Mouse (Mus musculus) intestine, embryonic 14.5 days (tissue): ENCODE measurements around the gene Mxra7. TPM values are rescaled to one million over a fixed set of nuclear protein-coding genes. Genes with fewer than 3 reads are reported as not detected.

Source experiments
- ATAC-seq: fragments of 200-750 bp; cut with Nextera tagmentation; replicated peaks from 2 replicates; pipeline ENCODE4 v1.8.0; 2017; ENCODE audit warnings: low read depth, moderate number of reproducible peaks, moderate TSS enrichment, moderate library complexity; ENCODE audit not compliant: low FRiP score, low TSS enrichment
- DNase-seq: peaks from one replicate; pipeline ENCODE4 v3.0.0-alpha.2; 2018; ENCODE audit warnings: low spot score
- H3K27ac ChIP-seq: fragments of 300-500 bp; sonication (generic); 2 replicates; pipeline ENCODE4 v1.5.1; 2014; ENCODE audit warnings: low read depth, mild to moderate bottlenecking, control low read depth
- H3K27me3 ChIP-seq: fragments of 300-500 bp; sonication (generic); replicated peaks from 2 replicates; pipeline ENCODE4 v1.6.1; 2014; ENCODE audit warnings: low read length, control low read depth; ENCODE audit not compliant: control insufficient read depth, insufficient read depth
- H3K36me3 ChIP-seq: fragments of 300-500 bp; sonication (generic); 2 replicates; pipeline ENCODE4 v1.6.1; 2014; ENCODE audit warnings: low read length, control low read depth; ENCODE audit not compliant: control insufficient read depth, insufficient read depth
- H3K4me1 ChIP-seq: fragments of 300-500 bp; sonication (generic); replicated peaks from 2 replicates; pipeline ENCODE4 v1.6.1; 2014; ENCODE audit warnings: low read length, control low read depth, mixed read lengths; ENCODE audit not compliant: control insufficient read depth, insufficient read depth
- H3K4me2 ChIP-seq: fragments of 300-500 bp; sonication (generic); 2 replicates; pipeline ENCODE4 v1.6.1; 2014; ENCODE audit warnings: low read length
- H3K4me3 ChIP-seq: fragments of 300-500 bp; sonication (generic); 2 replicates; pipeline ENCODE4 v1.5.1; 2014; ENCODE audit warnings: low read depth, low read length, control low read depth, mixed read lengths
- H3K9ac ChIP-seq: fragments of 300-500 bp; sonication (generic); 2 replicates; pipeline ENCODE4 v1.6.1; 2014; ENCODE audit warnings: mild to moderate bottlenecking, low read length
- H3K9me3 ChIP-seq: fragments of 300-500 bp; sonication (generic); 2 replicates; pipeline ENCODE4 v1.6.1; 2016; ENCODE audit warnings: low read length, control low read depth; ENCODE audit not compliant: control insufficient read depth
- WGBS: fragments of 180-500 bp; shearing (Covaris S2); extraction: QIAGEN DNeasy Blood & Tissue Kit; methylation state at CpG from one replicate; pipeline ENCODE4 v1.1.7; 2014; 5-methylcytosine and 5-hydroxymethylcytosine counted together
- polyA plus RNA-seq: library from polyadenylated mRNA; unstranded; fragments of >200 nt; fragmentation: Nextera tagmentation; extraction: Ambion mirVana; gene quantifications from 2 replicates; pipeline ENCODE4 v1.2.1, GENCODE M21; 2014

The Mxra7 gene
- polyA plus RNA-seq, 1 experiment from 2014 or later: 22.6 TPM

DNA sequence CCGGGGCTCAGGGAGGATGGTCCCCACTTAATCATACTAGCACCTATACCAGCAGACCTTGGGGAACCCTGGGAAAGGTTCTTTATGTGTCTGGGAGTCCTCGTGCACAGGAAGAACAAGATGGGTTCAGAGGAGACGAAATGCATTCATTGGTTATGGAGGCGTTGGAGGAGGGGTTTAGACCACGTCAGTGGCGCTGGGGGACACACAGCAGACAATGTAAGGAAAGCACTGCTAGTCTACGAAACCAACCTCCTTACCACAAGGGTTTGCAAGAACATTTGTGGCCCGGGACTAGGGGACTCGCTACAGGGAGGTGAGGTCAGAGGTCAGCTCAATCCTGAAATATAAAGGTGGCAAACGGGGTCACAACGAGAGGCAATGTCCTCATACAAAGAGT lies 17.3 kb downstream of the Mxra7 start:
- no peak overlapping the region for H3K4me2 ChIP-seq
- no peaks in the 10 kb centered on the region for H3K9me3 ChIP-seq
- DNase-seq: no peak
- no peak overlapping the region for H3K9ac ChIP-seq
- 77% methylated on average over 11 of the region's 11 CpGs for WGBS
- H3K4me1 ChIP-seq: peaks cover 52% of the 10 kb centered on the region
- ATAC-seq: no peak
- H3K4me3 ChIP-seq: no peak overlapping the region
- H3K36me3 ChIP-seq: 0 out of 2 replicates have a peak, but pooled peaks cover 5% of the 10 kb centered on the region
- H3K27ac ChIP-seq: no peak overlapping the region
- no peaks in the 10 kb centered on the region for H3K27me3 ChIP-seq

DNA sequence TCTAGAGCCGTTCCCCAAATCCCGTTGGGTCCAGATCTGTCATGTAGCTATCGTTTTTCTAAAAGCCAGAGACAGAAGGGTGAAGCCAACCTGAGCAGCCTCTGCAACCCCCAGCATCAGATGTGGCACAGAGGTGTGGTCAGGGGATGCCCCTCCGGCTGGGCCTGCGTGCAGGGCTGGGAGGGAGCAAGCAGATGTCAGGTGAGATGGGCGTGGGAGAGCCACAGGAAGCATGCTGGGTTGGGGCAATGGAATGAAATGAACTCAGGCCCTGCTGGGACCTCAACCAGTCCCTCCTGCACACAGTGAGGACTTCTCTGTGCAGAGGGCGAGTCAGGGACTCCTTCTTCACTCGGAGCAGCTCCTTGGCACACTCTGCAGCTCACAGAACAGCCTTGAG lies 18.3 kb downstream of the Mxra7 start:
- DNase-seq (no peak), ATAC-seq (no peak)
- no peak overlapping the region for H3K4me2 ChIP-seq
- no peaks in the 10 kb centered on the region for H3K9me3 ChIP-seq
- no peak overlapping the region for H3K27ac ChIP-seq
- 0 out of 2 replicates have a peak, but pooled peaks cover 5% of the 10 kb centered on the region for H3K36me3 ChIP-seq
- no peak overlapping the region for H3K9ac ChIP-seq
- 82% methylated on average over 8 of the region's 8 CpGs for WGBS
- H3K4me3 ChIP-seq: no peak overlapping the region
- no peaks in the 10 kb centered on the region for H3K27me3 ChIP-seq
- peaks cover 43% of the 10 kb centered on the region for H3K4me1 ChIP-seq

DNA sequence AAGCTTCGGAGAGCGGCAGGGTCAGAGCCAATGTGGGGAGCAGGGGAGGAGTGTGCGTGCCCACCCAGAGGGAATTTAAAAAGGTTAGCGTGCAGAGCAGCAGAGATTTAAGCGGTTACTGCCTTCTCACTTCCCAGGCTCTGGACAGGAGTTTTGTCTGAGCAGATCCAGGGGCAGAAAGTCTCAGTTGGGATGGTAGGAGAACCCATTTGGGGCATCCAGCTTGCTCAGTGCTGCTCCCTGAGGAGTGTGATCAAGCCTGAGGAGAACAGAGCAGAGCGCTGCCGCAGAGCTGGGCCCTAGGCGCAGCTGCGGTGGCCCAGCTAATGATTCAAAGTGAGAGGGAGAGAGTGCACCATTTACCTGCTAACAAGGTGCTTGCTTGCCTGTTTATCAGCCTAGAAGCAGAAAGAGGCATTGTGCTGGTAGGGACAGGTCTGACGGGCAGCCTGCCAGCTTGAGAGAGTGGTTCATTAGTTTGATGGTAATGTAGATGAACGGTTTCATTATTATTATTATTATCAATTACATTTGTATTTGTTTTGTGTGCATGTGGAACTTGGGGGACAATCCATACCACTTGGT lies 18.9 kb downstream of the Mxra7 start:
- no peak for ATAC-seq
- H3K4me1 ChIP-seq: peaks cover 37% of the 10 kb centered on the region
- H3K27ac ChIP-seq: no peak overlapping the region
- H3K36me3 ChIP-seq: 0 out of 2 replicates have a peak, but pooled peaks cover 5% of the 10 kb centered on the region
- no peak overlapping the region for H3K9ac ChIP-seq
- H3K4me3 ChIP-seq: no peak overlapping the region
- 85% methylated on average over 11 of the region's 11 CpGs for WGBS
- H3K4me2 ChIP-seq: no peak overlapping the region
- H3K27me3 ChIP-seq: no peaks in the 10 kb centered on the region
- no peaks in the 10 kb centered on the region for H3K9me3 ChIP-seq
- no peak for DNase-seq

DNA sequence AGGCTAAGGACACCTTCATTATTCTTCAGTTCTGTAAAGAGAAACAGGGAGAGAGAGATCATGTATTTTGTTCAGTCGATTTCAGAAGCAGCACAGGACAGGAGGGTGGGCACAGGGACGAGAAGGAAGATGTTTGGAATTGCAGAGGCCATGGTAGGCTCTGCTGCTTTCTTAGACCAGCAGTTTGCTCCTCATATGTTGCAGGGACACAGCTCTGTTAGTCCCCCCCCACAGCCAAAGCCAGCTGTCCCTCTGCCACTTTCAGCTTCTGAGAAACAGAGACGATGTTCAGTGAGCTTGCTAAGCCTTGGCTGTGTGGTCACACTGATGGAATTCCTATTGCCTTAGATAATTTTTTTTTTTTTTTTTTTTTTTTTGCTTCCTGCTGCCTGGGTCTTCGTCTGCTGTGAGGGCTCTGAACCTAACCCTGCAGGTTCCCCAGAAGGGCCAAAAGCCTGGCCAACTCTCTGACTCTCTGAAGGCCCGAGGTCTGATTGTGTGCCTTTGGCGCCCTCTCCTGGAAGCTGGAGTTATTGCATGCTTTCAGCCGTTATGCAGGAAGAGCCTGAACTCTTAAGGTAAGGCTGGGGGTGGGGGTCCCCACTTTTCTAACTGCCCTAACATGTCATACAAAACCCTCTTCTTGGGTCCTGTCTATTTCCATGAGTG lies 19.8 kb downstream of the Mxra7 start:
- DNase-seq (peak; percentile 96), ATAC-seq (peak; percentile 54)
- peaks cover 28% of the 10 kb centered on the region for H3K4me1 ChIP-seq
- H3K27ac ChIP-seq: peak overlapping the region; percentile 59
- H3K9ac ChIP-seq: no peak overlapping the region
- H3K27me3 ChIP-seq: no peaks in the 10 kb centered on the region
- no peak overlapping the region for H3K4me3 ChIP-seq
- no peaks in the 10 kb centered on the region for H3K9me3 ChIP-seq
- H3K4me2 ChIP-seq: no peak overlapping the region
- 18% methylated on average over 7 of the region's 7 CpGs for WGBS
- H3K36me3 ChIP-seq: 0 out of 2 replicates have a peak, but pooled peaks cover 5% of the 10 kb centered on the region

DNA sequence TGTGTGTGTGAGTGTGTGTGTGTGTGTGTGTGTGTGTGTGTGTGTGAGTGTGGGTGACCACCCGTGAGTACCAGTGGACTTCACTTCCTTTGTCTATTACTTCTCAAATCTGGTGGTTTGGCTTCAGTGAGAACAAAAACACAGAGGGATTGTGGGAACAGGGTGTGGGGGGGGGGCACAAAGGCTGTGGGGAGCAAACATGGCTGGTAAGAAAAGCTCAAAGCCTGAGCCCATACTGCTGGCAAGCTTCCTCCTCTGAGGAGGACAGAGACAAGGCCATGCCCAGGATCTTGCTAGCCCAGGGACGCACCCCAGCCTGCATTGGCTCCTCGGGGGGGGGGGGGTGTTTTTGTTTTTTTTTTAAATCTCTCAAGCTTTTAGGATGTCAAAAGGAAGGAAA lies 20.3 kb downstream of the Mxra7 start:
- H3K27ac ChIP-seq: peak overlapping the region; percentile 59
- no peak for ATAC-seq
- 85% methylated on average over 3 of the region's 3 CpGs for WGBS

DNA sequence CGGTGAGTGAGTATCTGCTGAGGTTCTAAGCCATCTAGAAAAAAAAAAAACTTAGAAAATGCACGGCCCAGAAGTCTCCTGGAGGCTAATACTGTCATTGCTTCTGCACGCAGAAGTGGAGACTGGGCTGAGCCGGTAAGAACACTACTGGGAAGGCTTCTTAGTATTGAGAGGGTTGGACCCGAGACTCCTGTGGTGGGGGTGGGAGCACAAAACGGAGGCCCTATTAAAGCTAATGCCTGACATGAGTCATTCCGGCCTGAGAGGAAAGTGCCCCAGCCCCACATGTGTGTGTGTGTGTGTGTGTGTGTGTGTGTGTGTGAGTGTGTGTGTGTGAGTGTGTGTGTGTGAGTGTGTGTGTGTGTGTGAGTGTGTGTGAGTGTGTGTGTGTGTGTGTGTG lies 20.7 kb downstream of the Mxra7 start:
- no peak overlapping the region for H3K4me2 ChIP-seq
- H3K36me3 ChIP-seq: 0 out of 2 replicates have a peak, but pooled peaks cover 5% of the 10 kb centered on the region
- H3K27ac ChIP-seq: no peak overlapping the region; the same call in 1 of the 2 replicates
- ATAC-seq (no peak), DNase-seq (no peak)
- no peaks in the 10 kb centered on the region for H3K27me3 ChIP-seq
- 60% methylated on average over 7 of the region's 7 CpGs for WGBS
- H3K4me1 ChIP-seq: peaks cover 19% of the 10 kb centered on the region
- H3K9ac ChIP-seq: no peak overlapping the region
- H3K9me3 ChIP-seq: no peaks in the 10 kb centered on the region
- no peak overlapping the region for H3K4me3 ChIP-seq

More for the DNA sequence above, 20.3 kb downstream of the Mxra7 start:
- no peak overlapping the region for H3K9ac ChIP-seq
- peaks cover 23% of the 10 kb centered on the region for H3K4me1 ChIP-seq
- no peak overlapping the region for H3K4me3 ChIP-seq
- no peaks in the 10 kb centered on the region for H3K9me3 ChIP-seq
- no peaks in the 10 kb centered on the region for H3K27me3 ChIP-seq
- 0 out of 2 replicates have a peak, but pooled peaks cover 5% of the 10 kb centered on the region for H3K36me3 ChIP-seq
- H3K4me2 ChIP-seq: no peak overlapping the region
- no peak for DNase-seq

DNA sequence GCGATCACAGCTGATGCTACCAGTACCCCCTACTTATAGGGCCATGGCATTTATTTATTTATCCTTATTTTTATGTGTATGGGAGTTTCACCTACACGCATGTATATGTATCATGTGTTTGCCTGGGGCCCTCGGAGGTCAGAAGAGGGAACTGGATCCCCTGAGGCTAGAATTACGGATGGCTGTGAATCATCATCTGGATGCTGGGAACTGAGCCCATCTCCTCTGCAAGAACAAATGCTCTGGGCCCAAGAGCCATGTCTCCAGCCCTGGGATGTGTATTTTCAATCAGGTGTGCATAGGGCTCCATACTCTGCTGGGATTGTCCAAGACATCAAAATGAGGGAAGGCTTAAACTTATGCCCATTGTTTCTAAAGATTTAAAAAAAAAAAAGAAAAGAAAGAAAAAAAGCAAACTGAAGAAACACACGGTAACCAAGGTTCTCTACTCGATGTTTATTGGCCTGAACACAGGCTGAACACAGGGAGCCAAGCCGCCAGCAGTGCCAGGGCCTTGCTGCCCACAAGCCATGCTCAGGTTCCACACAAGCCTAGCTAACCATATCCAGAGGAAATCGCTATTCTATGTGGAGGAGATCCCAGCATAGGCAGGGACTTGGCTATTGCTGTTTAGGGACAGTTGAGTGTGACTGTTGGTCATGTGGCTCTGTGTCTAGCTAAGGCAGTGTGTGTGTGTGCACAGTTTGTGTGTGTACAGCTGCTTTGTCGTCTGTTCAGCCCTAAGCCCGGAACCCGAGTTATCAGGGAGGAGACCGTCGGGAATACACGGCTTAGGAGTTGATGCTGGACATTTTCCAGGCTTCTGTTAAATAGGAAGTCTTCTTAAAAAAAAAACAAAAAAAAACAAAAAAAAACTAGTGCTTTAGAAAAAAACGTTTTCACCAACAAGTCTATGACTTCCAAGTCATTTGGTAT lies 21.4 kb downstream of the Mxra7 start:
- DNase-seq: no peak
- Histone ChIP-seq H3K9me3 (no peaks in the 10 kb centered on the region), H3K4me2 (no peak overlapping the region), H3K27me3 (no peaks in the 10 kb centered on the region), H3K4me3 (no peak overlapping the region), H3K36me3 (0 out of 2 replicates have a peak, but pooled peaks cover 5% of the 10 kb centered on the region), H3K4me1 (peaks cover 13% of the 10 kb centered on the region), H3K27ac (no peak overlapping the region; the same call in 1 of the 2 replicates), H3K9ac (no peak overlapping the region)
- no peak for ATAC-seq
- 75% methylated on average over 15 of the region's 15 CpGs for WGBS

DNA sequence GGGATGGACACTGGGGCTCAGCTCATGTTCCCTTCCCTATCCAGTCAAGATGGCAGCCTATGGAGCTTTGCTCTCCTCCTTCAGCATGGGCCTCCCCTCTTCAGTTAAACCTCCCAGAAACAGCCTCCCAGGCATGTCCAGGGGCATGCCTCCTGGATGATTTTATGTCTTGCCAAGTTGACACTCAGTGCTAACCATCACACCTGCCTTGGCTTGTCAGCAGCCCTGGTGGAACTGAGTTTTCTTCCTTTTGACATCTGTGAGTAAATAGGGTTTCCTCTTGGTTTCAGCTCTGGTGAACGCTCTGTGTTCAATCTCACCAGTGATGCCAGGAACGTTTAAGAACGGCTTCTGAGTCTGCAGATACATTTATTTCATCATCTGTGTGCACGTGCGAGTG lies 25.1 kb downstream of the Mxra7 start:
- WGBS: 76% methylated on average over 5 of the region's 5 CpGs
- Histone ChIP-seq H3K4me3 (no peak overlapping the region), H3K4me2 (no peak overlapping the region)

More for the DNA sequence above, 25.1 kb downstream of the Mxra7 start:
- peaks cover 2% of the 10 kb centered on the region; the same call in 1 of the 2 replicates for H3K4me1 ChIP-seq
- no peaks in the 10 kb centered on the region for H3K36me3 ChIP-seq
- H3K27ac ChIP-seq: no peak overlapping the region
- H3K9me3 ChIP-seq: no peaks in the 10 kb centered on the region
- no peak for ATAC-seq
- H3K9ac ChIP-seq: no peak overlapping the region
- no peaks in the 10 kb centered on the region for H3K27me3 ChIP-seq
- no peak for DNase-seq
